Mouse (Mus musculus) megakaryocyte, embryonic 14.5 days (primary cell): ENCODE measurements around the gene Dyrk3.

Experiments
- FLI1 ChIP-seq: IDR thresholded peaks from 2 replicates; pipeline ENCODE4 v1.6.1; 2012; ENCODE audit warnings: low read length, inconsistent platforms, mixed read lengths
- GATA1 ChIP-seq: IDR thresholded peaks from 3 replicates; pipeline ENCODE4 v1.6.1; 2012; ENCODE audit warnings: mixed read lengths, low read length, inconsistent platforms, borderline replicate concordance

GRCm38 (mm10) chr1:131186995-131187394, 48.9 kb upstream of the Dyrk3 start:
- TF ChIP-seq FLI1 = no peak
- TF ChIP-seq GATA1 = no peak
